Mouse (Mus musculus): ENCODE data around the gene Atp2c2. TPM values are rescaled to one million over a fixed set of nuclear protein-coding genes. Genes with fewer than 3 reads are reported as not detected.

Gene Atp2c2
- polyA plus RNA-seq, 1 experiment, result 3.4 TPM

- Histone ChIP-seq H3K4me1 (ENCODE audit: control insufficient read depth, insufficient read depth, low read length) (no peaks in the 10 kb centered on the region), H3K36me3 (ENCODE audit: control insufficient read depth, insufficient read depth, low read length, poor library complexity, severe bottlenecking) (no peaks in the 10 kb centered on the region), H3K9me3 (replicated peaks; ENCODE audit: control insufficient read depth, insufficient read depth, low read length, poor library complexity, severe bottlenecking) (no peaks in the 10 kb centered on the region), H3K27me3 (ENCODE audit: control insufficient read depth, insufficient read depth, low read length, poor library complexity, severe bottlenecking) (no peaks in the 10 kb centered on the region), H3K27ac (ENCODE audit: insufficient read depth, low read length) (no peak overlapping the region), H3K9ac (ENCODE audit: low read depth, poor library complexity, severe bottlenecking) (no peak overlapping the region), H3K4me3 (ENCODE audit: low read depth, low read length) (peak overlapping the region; percentile 57)
- TF ChIP-seq POLR2A (IDR thresholded peaks at IDR 0.05; ENCODE audit: insufficient read depth, low read length), result no peak
- TF ChIP-seq CTCF (IDR thresholded peaks at IDR 0.05; ENCODE audit: low read depth, low read length), result no peak
- TF ChIP-seq EP300 (IDR thresholded peaks at IDR 0.05; ENCODE audit: insufficient read depth, low read depth, low read length), result no peak
Measured at GRCm38 (mm10) chr8:119755238-119756146, 55.7 kb downstream of the Atp2c2 start.

DNA sequence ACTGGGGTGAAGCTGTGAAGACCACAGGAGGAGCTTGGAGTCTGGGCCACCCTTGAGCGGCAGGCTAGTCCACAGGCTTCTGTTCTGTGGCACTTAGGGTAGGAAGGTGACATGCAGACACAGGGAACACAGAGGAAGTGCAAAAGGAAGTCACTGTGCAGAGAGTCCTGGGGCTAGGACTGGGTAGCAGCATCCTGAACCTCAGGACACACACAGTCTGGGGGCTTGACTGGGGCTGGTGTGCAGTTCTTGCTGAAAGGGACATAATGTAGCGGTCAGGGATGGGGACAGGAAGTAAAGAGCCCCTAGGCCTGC, 56.3 kb downstream of the Atp2c2 start:
- no peaks in the 10 kb centered on the region for H3K36me3 ChIP-seq (ENCODE audit: control insufficient read depth, insufficient read depth, low read length, poor library complexity, severe bottlenecking)
- no peak overlapping the region for H3K27ac ChIP-seq (ENCODE audit: insufficient read depth, low read length)
- no peaks in the 10 kb centered on the region for H3K9me3 ChIP-seq (replicated peaks; ENCODE audit: control insufficient read depth, insufficient read depth, low read length, poor library complexity, severe bottlenecking)
- TF ChIP-seq CTCF (IDR thresholded peaks at IDR 0.05; ENCODE audit: low read depth, low read length), result no peak
- TF ChIP-seq POLR2A (IDR thresholded peaks at IDR 0.05; ENCODE audit: insufficient read depth, low read length), result no peak
- no peaks in the 10 kb centered on the region for H3K27me3 ChIP-seq (ENCODE audit: control insufficient read depth, insufficient read depth, low read length, poor library complexity, severe bottlenecking)
- H3K9ac ChIP-seq (ENCODE audit: low read depth, poor library complexity, severe bottlenecking), result no peak overlapping the region
- H3K4me3 ChIP-seq (ENCODE audit: low read depth, low read length), result peak overlapping the region; percentile 57
- no peaks in the 10 kb centered on the region for H3K4me1 ChIP-seq (ENCODE audit: control insufficient read depth, insufficient read depth, low read length)

DNA sequence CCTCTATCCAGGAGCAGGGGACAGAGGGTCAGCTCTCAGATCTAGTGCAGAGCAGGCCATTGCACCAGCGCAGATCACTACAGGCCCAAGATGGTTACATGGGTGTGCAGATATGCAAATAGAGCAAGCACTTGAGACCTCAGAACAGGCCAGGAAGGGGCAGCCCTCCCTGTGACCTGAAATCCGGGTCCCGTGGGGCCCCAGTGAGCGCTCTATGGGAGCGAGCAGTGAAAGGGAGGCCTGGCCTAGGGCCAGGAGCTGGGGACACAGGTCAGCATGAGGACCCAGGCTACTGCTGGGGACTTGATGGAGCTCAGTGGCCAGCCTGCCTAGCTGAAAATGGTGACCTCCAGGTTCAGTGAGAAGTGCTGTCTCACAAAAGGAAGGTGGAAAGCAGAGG, 56.7 kb downstream of the Atp2c2 start:
- Histone ChIP-seq H3K4me1 (ENCODE audit: control insufficient read depth, insufficient read depth, low read length) (no peaks in the 10 kb centered on the region), H3K9me3 (replicated peaks; ENCODE audit: control insufficient read depth, insufficient read depth, low read length, poor library complexity, severe bottlenecking) (no peaks in the 10 kb centered on the region), H3K27me3 (ENCODE audit: control insufficient read depth, insufficient read depth, low read length, poor library complexity, severe bottlenecking) (no peaks in the 10 kb centered on the region), H3K9ac (ENCODE audit: low read depth, poor library complexity, severe bottlenecking) (no peak overlapping the region), H3K4me3 (ENCODE audit: low read depth, low read length) (no peak overlapping the region), H3K36me3 (ENCODE audit: control insufficient read depth, insufficient read depth, low read length, poor library complexity, severe bottlenecking) (no peaks in the 10 kb centered on the region), H3K27ac (ENCODE audit: insufficient read depth, low read length) (no peak overlapping the region)
- TF ChIP-seq CTCF (IDR thresholded peaks at IDR 0.05; ENCODE audit: low read depth, low read length), result no peak
- no peak for TF ChIP-seq EP300 (IDR thresholded peaks at IDR 0.05; ENCODE audit: insufficient read depth, low read depth, low read length)
- no peak for TF ChIP-seq POLR2A (IDR thresholded peaks at IDR 0.05; ENCODE audit: insufficient read depth, low read length)

DNA sequence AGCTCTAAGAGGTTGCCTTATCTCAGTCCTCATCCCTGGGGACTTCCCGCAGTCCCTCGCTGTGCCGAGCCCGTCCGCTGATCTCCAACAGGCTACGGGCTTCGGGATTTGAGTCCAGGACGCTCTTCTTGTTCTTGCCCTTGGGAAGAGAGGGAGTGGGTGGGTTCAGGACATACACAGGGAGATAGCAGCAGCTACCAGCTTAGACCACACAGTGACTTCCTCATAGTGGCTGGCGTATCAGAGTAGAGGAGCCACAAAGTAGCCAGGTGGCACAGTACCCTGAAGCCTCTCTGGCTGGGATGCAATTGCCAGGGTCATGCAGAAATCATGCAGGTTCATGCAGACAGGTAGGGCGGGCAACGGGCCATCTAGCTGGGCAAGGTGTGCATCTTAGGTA, 61.9 kb downstream of the Atp2c2 start:
- Histone ChIP-seq H3K27me3 (ENCODE audit: control insufficient read depth, insufficient read depth, low read length, poor library complexity, severe bottlenecking) (no peaks in the 10 kb centered on the region), H3K36me3 (ENCODE audit: control insufficient read depth, insufficient read depth, low read length, poor library complexity, severe bottlenecking) (no peaks in the 10 kb centered on the region), H3K27ac (ENCODE audit: insufficient read depth, low read length) (no peak overlapping the region), H3K4me1 (ENCODE audit: control insufficient read depth, insufficient read depth, low read length) (no peaks in the 10 kb centered on the region), H3K9ac (ENCODE audit: low read depth, poor library complexity, severe bottlenecking) (no peak overlapping the region), H3K4me3 (ENCODE audit: low read depth, low read length) (no peak overlapping the region), H3K9me3 (replicated peaks; ENCODE audit: control insufficient read depth, insufficient read depth, low read length, poor library complexity, severe bottlenecking) (no peaks in the 10 kb centered on the region)
- TF ChIP-seq EP300 (IDR thresholded peaks at IDR 0.05; ENCODE audit: insufficient read depth, low read depth, low read length) (no peak), POLR2A (IDR thresholded peaks at IDR 0.05; ENCODE audit: insufficient read depth, low read length) (no peak), CTCF (IDR thresholded peaks at IDR 0.05; ENCODE audit: low read depth, low read length) (no peak)

GRCm38 (mm10) chr8:119762226-119763220, 62.7 kb downstream of the Atp2c2 start:
- H3K4me3 ChIP-seq (ENCODE audit: low read depth, low read length), result no peak overlapping the region
- H3K27ac ChIP-seq (ENCODE audit: insufficient read depth, low read length), result no peak overlapping the region
- no peaks in the 10 kb centered on the region for H3K9me3 ChIP-seq (replicated peaks; ENCODE audit: control insufficient read depth, insufficient read depth, low read length, poor library complexity, severe bottlenecking)
- TF ChIP-seq CTCF (IDR thresholded peaks at IDR 0.05; ENCODE audit: low read depth, low read length) (no peak), POLR2A (IDR thresholded peaks at IDR 0.05; ENCODE audit: insufficient read depth, low read length) (no peak), EP300 (IDR thresholded peaks at IDR 0.05; ENCODE audit: insufficient read depth, low read depth, low read length) (no peak)
- no peak overlapping the region for H3K9ac ChIP-seq (ENCODE audit: low read depth, poor library complexity, severe bottlenecking)
- no peaks in the 10 kb centered on the region for H3K27me3 ChIP-seq (ENCODE audit: control insufficient read depth, insufficient read depth, low read length, poor library complexity, severe bottlenecking)
- H3K36me3 ChIP-seq (ENCODE audit: control insufficient read depth, insufficient read depth, low read length, poor library complexity, severe bottlenecking), result no peaks in the 10 kb centered on the region
- no peaks in the 10 kb centered on the region for H3K4me1 ChIP-seq (ENCODE audit: control insufficient read depth, insufficient read depth, low read length)

Measured in ES-Bruce4 (cell line).